Mouse (Mus musculus) heart, adult 8-10 months (tissue): ENCODE results near the gene Rab2b. TPM values are rescaled to one million over a fixed set of nuclear protein-coding genes. Genes with fewer than 3 reads are reported as not detected.

Experiments
- DNase-seq: peaks from one replicate; pipeline ENCODE4 v3.0.0; 2022; ENCODE audit warnings: low spot score
- total RNA-seq, 4 experiments: library from RNA; stranded (reverse); gene quantifications; 2 replicates each; pipeline ENCODE4 v1.2.4; 2022

The Rab2b gene
- total RNA-seq, 4 experiments from 2014 or later: 3.8 to 5.6 (median 5.4) TPM

GRCm38 (mm10) chr14:52277210-52277609, 2.1 kb downstream of the Rab2b start:
- DNase-seq: no peak

GRCm38 (mm10) chr14:52272781-52273180, 6.6 kb downstream of the Rab2b start:
- no peak for DNase-seq

GRCm38 (mm10) chr14:52257484-52258213, 21.7 kb downstream of the Rab2b start, which contains the start of gene Chd8:
TSS of gene Chd8 (minus strand) at chr14:52257780.
- peak; percentile 97 for DNase-seq

GRCm38 (mm10) chr14:52256311-52257175, 22.8 kb downstream of the Rab2b start:
- no peak for DNase-seq

- DNase-seq: no peak
Measured at GRCm38 (mm10) chr14:52246129-52246528, 33.2 kb downstream of the Rab2b start.

- no peak for DNase-seq
Measured at GRCm38 (mm10) chr14:52244690-52245042, 34.7 kb downstream of the Rab2b start.

- DNase-seq: peak; percentile 100
Measured at GRCm38 (mm10) chr14:52244041-52244689, 35.2 kb downstream of the Rab2b start.

- DNase-seq: no peak
Measured at GRCm38 (mm10) chr14:52236216-52236615, 43.1 kb downstream of the Rab2b start.

GRCm38 (mm10) chr14:52235165-52235564, 44.2 kb downstream of the Rab2b start:
- peak; percentile 31 for DNase-seq

GRCm38 (mm10) chr14:52232249-52232648, 47.1 kb downstream of the Rab2b start:
- DNase-seq: no peak

GRCm38 (mm10) chr14:52225972-52226371, 53.4 kb downstream of the Rab2b start:
- DNase-seq: no peak

- DNase-seq: no peak
Measured at GRCm38 (mm10) chr14:52217261-52217660, 62.1 kb downstream of the Rab2b start.

Other genes with a start within 250 kb of the Rab2b start
- gene Olfr221, start 237.1 kb downstream of the Rab2b start, total RNA-seq: not detected
- 100 to 1,000 TPM; 126 to 132 (median 128) TPM for gene Hnrnpc, start 175.5 kb downstream of the Rab2b start, total RNA-seq
- gene Rpgrip1, start 168.8 kb downstream of the Rab2b start, total RNA-seq: under 1 TPM in 3 of 4 experiments, not detected in 1; 0.31 to 0.41 (median 0.37) TPM
- 10 to 100 TPM; 20.7 to 26.7 (median 22.9) TPM for gene Supt16, start 82.1 kb downstream of the Rab2b start, total RNA-seq
- 10 to 100 TPM; 26.8 to 42.5 (median 37.7) TPM for gene Chd8, start 21.8 kb downstream of the Rab2b start, total RNA-seq
- gene Tox4, start 399 bp downstream of the Rab2b start, total RNA-seq: 10 to 100 TPM; 32.9 to 37.8 (median 34.8) TPM
- 10 to 100 TPM; 13.9 to 19.3 (median 16.3) TPM for gene Mettl3, start 25.6 kb upstream of the Rab2b start, total RNA-seq
- gene Sall2, start 49.2 kb upstream of the Rab2b start, total RNA-seq: 1 to 10 TPM; 1.4 to 1.6 (median 1.4) TPM
- gene Olfr1513, start 76.9 kb upstream of the Rab2b start, total RNA-seq: not detected
- not detected for gene Olfr1512, start 99.6 kb upstream of the Rab2b start, total RNA-seq
- gene Olfr1511, start 117.8 kb upstream of the Rab2b start, total RNA-seq: not detected
- not detected for gene Olfr1510, start 134.8 kb upstream of the Rab2b start, total RNA-seq
- gene Olfr1509, start 163.4 kb upstream of the Rab2b start, total RNA-seq: not detected
- gene Olfr1508, start 187.9 kb upstream of the Rab2b start, total RNA-seq: not detected
- gene Olfr1507, start 216.2 kb upstream of the Rab2b start, total RNA-seq: not detected